Mouse (Mus musculus) stomach, postnatal 0 days (tissue): ENCODE results near the gene Sh3pxd2a. TPM values are rescaled to one million over a fixed set of nuclear protein-coding genes. Genes with fewer than 3 reads are reported as not detected.

ENCODE experiments used
- ATAC-seq: fragments of 200-750 bp; cut with Nextera tagmentation; 2 replicates; pipeline ENCODE4 v1.8.0; 2017; ENCODE audit not compliant: low FRiP score, low TSS enrichment
- DNase-seq: peaks from one replicate; pipeline ENCODE4 v3.0.0-alpha.2; 2016; ENCODE audit warnings: low spot score
- H3K27ac ChIP-seq: fragments of 300-500 bp; sonication (generic); replicated peaks from 2 replicates; pipeline ENCODE4 v1.5.1; 2014; ENCODE audit warnings: mild to moderate bottlenecking, control low read depth
- H3K27me3 ChIP-seq: fragments of 300-500 bp; sonication (generic); 2 replicates; pipeline ENCODE4 v1.6.1; 2014; ENCODE audit warnings: low read length; ENCODE audit not compliant: control insufficient read depth, insufficient read depth
- H3K36me3 ChIP-seq: fragments of 300-500 bp; sonication (generic); 2 replicates; pipeline ENCODE4 v1.6.1; 2014; ENCODE audit warnings: low read length, mixed read lengths; ENCODE audit not compliant: control insufficient read depth, insufficient read depth
- H3K4me1 ChIP-seq: fragments of 300-500 bp; sonication (generic); replicated peaks from 2 replicates; pipeline ENCODE4 v1.6.1; 2014; ENCODE audit warnings: antibody characterized with exemption; ENCODE audit not compliant: control insufficient read depth, insufficient read depth
- H3K4me2 ChIP-seq: fragments of 300-500 bp; sonication (generic); replicated peaks from 2 replicates; pipeline ENCODE4 v1.6.1; 2014; ENCODE audit warnings: low read depth, mild to moderate bottlenecking, control low read depth, moderate library complexity
- H3K4me3 ChIP-seq: fragments of 300-500 bp; sonication (generic); 2 replicates; pipeline ENCODE4 v1.5.1; 2014; ENCODE audit warnings: low read depth, low read length, control low read depth
- H3K9ac ChIP-seq: fragments of 300-500 bp; sonication (generic); 2 replicates; pipeline ENCODE4 v1.6.1; 2014; ENCODE audit warnings: mild to moderate bottlenecking, low read length, control low read depth, mixed read lengths
- H3K9me3 ChIP-seq: fragments of 300-500 bp; sonication (generic); 2 replicates; pipeline ENCODE4 v1.6.1; 2016; ENCODE audit warnings: low read length; ENCODE audit not compliant: control insufficient read depth
- CTCF ChIP-seq: IDR thresholded peaks from 2 replicates; pipeline ENCODE4 v1.5.1; 2016; ENCODE audit warnings: antibody characterized with exemption, low read depth, mild to moderate bottlenecking, moderate library complexity
- EP300 ChIP-seq: optimal IDR thresholded peaks from 2 replicates; pipeline ENCODE3; 2016; ENCODE audit warnings: antibody characterized with exemption
- WGBS: fragments of 180-500 bp; shearing (Covaris S2); extraction: QIAGEN DNeasy Blood & Tissue Kit; methylation state at CpG from one replicate; pipeline ENCODE4 v1.1.7; 2014; 5-methylcytosine and 5-hydroxymethylcytosine counted together
- microRNA-seq: library from miRNA; unstranded; fragments of <30 nt; microRNA quantifications from one replicate; pipeline ENCODE4, GENCODE M21; 2016
- polyA plus RNA-seq: library from polyadenylated mRNA; unstranded; fragments of >200 nt; fragmentation: Nextera tagmentation; extraction: Ambion mirVana; gene quantifications from 2 replicates; pipeline ENCODE4 v1.2.1, GENCODE M21; 2015

Sh3pxd2a gene
- polyA plus RNA-seq, 1 experiment from 2014 or later = 3.7 TPM

GRCm38 (mm10) chr19:47216766-47217165 lies 247.4 kb downstream of the Sh3pxd2a start:
- WGBS = 56% methylated on average over 5 of the region's 5 CpGs
- H3K27ac ChIP-seq = no peak overlapping the region
- no peak overlapping the region for H3K4me2 ChIP-seq
- no peak for DNase-seq
- H3K9ac ChIP-seq = no peak overlapping the region
- no peaks in the 10 kb centered on the region for H3K27me3 ChIP-seq
- H3K4me1 ChIP-seq = no peaks in the 10 kb centered on the region
- TF ChIP-seq EP300 (no peak), CTCF (no peak)
- no peak for ATAC-seq
- H3K9me3 ChIP-seq = no peaks in the 10 kb centered on the region
- no peaks in the 10 kb centered on the region for H3K36me3 ChIP-seq
- H3K4me3 ChIP-seq = no peak overlapping the region

- H3K4me1 ChIP-seq = no peaks in the 10 kb centered on the region
- no peak overlapping the region for H3K4me3 ChIP-seq
- H3K27me3 ChIP-seq = no peaks in the 10 kb centered on the region
- H3K4me2 ChIP-seq = no peak overlapping the region
- DNase-seq (no peak), ATAC-seq (no peak)
- H3K9me3 ChIP-seq = no peaks in the 10 kb centered on the region
- H3K36me3 ChIP-seq = no peaks in the 10 kb centered on the region
- no peak overlapping the region for H3K27ac ChIP-seq
- no peak overlapping the region for H3K9ac ChIP-seq
- 63% methylated on average over 1 of the region's 1 CpGs for WGBS
- no peak for TF ChIP-seq EP300
- peak; percentile 51 for TF ChIP-seq CTCF
Measured at GRCm38 (mm10) chr19:47213470-47213869, 250.7 kb downstream of the Sh3pxd2a start.

GRCm38 (mm10) chr19:47212401-47212800 lies 251.8 kb downstream of the Sh3pxd2a start:
- 87% methylated on average over 7 of the region's 7 CpGs for WGBS
- no peak for DNase-seq
- no peak overlapping the region for H3K4me2 ChIP-seq
- no peak overlapping the region for H3K4me3 ChIP-seq
- no peak overlapping the region for H3K9ac ChIP-seq
- no peak for ATAC-seq
- no peaks in the 10 kb centered on the region for H3K27me3 ChIP-seq
- no peaks in the 10 kb centered on the region for H3K9me3 ChIP-seq
- TF ChIP-seq CTCF (no peak), EP300 (no peak)
- H3K27ac ChIP-seq = no peak overlapping the region
- H3K36me3 ChIP-seq = no peaks in the 10 kb centered on the region
- H3K4me1 ChIP-seq = no peaks in the 10 kb centered on the region

- TF ChIP-seq EP300 (no peak), CTCF (no peak)
- Histone ChIP-seq H3K36me3 (no peaks in the 10 kb centered on the region), H3K4me1 (no peaks in the 10 kb centered on the region), H3K27me3 (no peaks in the 10 kb centered on the region), H3K4me3 (no peak overlapping the region), H3K4me2 (no peak overlapping the region), H3K9me3 (no peaks in the 10 kb centered on the region), H3K27ac (no peak overlapping the region), H3K9ac (no peak overlapping the region)
- 70% methylated on average over 10 of the region's 10 CpGs for WGBS
- ATAC-seq (no peak), DNase-seq (no peak)
Measured at GRCm38 (mm10) chr19:47211609-47212312, 252.4 kb downstream of the Sh3pxd2a start.

GRCm38 (mm10) chr19:47210432-47210831 lies 253.8 kb downstream of the Sh3pxd2a start:
- Histone ChIP-seq H3K4me1 (no peaks in the 10 kb centered on the region), H3K4me3 (no peak overlapping the region), H3K27me3 (no peaks in the 10 kb centered on the region), H3K9ac (no peak overlapping the region), H3K36me3 (no peaks in the 10 kb centered on the region), H3K27ac (no peak overlapping the region), H3K4me2 (no peak overlapping the region), H3K9me3 (no peaks in the 10 kb centered on the region)
- ATAC-seq (no peak), DNase-seq (no peak)
- 93% methylated on average over 4 of the region's 4 CpGs for WGBS
- no peak for TF ChIP-seq EP300
- no peak for TF ChIP-seq CTCF

Small RNA genes within 50 kb of the gene (microRNA-seq; reads per million reads assigned to microRNA genes)
- gene Mir6995 = not detected

Other genes with a start within 250 kb of the Sh3pxd2a start
- 25.9 and 28.5 TPM in 2 replicates for gene Stn1, start 73.1 kb upstream of the Sh3pxd2a start, polyA plus RNA-seq
- 12.3 and 14.3 TPM in 2 replicates for gene Slk, start 115.3 kb upstream of the Sh3pxd2a start, polyA plus RNA-seq
- 13.9 and 20.1 TPM in 2 replicates for gene Col17a1, start 227.7 kb upstream of the Sh3pxd2a start, polyA plus RNA-seq